Mouse (Mus musculus): ENCODE measurements around the gene Notch1. TPM values are rescaled to one million over a fixed set of nuclear protein-coding genes. Genes with fewer than 3 reads are reported as not detected.

Notch1 gene
- polyA plus RNA-seq, 1 experiment from 2014 or later = 27.9 TPM

- H3K4me2 ChIP-seq (replicated peaks) = peak overlapping the region; percentile 47
- peak overlapping the region; percentile 95 for H3K27ac ChIP-seq
- 0 out of 2 replicates have a peak overlapping the region, but pooled peaks have one; percentile 7 for H3K4me3 ChIP-seq (replicated peaks)
- peaks cover 89% of the 10 kb centered on the region for H3K4me1 ChIP-seq (replicated peaks)
- H3K27me3 ChIP-seq = no peaks in the 10 kb centered on the region
- peak; percentile 16; the same call in 1 of the 2 replicates for ATAC-seq
- H3K9me3 ChIP-seq = no peaks in the 10 kb centered on the region
- peaks cover 27% of the 10 kb centered on the region for H3K36me3 ChIP-seq
- WGBS = 32% methylated on average over 9 of the region's 9 CpGs
- H3K9ac ChIP-seq (replicated peaks) = peak overlapping the region; percentile 49
Measured at GRCm38 (mm10) chr2:26485278-26485677, 31.2 kb downstream of the Notch1 start.

GRCm38 (mm10) chr2:26484169-26484568 is 32.3 kb downstream of the Notch1 start:
- WGBS = 84% methylated on average over 10 of the region's 10 CpGs
- no peak overlapping the region for H3K9ac ChIP-seq (replicated peaks)
- peaks cover 89% of the 10 kb centered on the region for H3K4me1 ChIP-seq (replicated peaks)
- no peak overlapping the region for H3K4me2 ChIP-seq (replicated peaks)
- H3K9me3 ChIP-seq = no peaks in the 10 kb centered on the region
- ATAC-seq = no peak
- peak overlapping the region; percentile 95 for H3K27ac ChIP-seq
- no peaks in the 10 kb centered on the region for H3K27me3 ChIP-seq
- no peak overlapping the region for H3K4me3 ChIP-seq (replicated peaks)
- peaks cover 37% of the 10 kb centered on the region for H3K36me3 ChIP-seq

- Histone ChIP-seq H3K27me3 (no peaks in the 10 kb centered on the region), H3K9ac (replicated peaks) (0 out of 2 replicates have a peak overlapping the region, but pooled peaks have one; percentile 21), H3K4me2 (replicated peaks) (no peak overlapping the region), H3K27ac (peak overlapping the region; percentile 40; the same call in 1 of the 2 replicates), H3K9me3 (no peaks in the 10 kb centered on the region), H3K36me3 (peaks cover 43% of the 10 kb centered on the region), H3K4me1 (replicated peaks) (peaks cover 89% of the 10 kb centered on the region), H3K4me3 (replicated peaks) (no peak overlapping the region)
- 72% methylated on average over 13 of the region's 13 CpGs for WGBS
- no peak for ATAC-seq
Measured at GRCm38 (mm10) chr2:26483230-26483869, 33.1 kb downstream of the Notch1 start.

GRCm38 (mm10) chr2:26482824-26483223 is 33.6 kb downstream of the Notch1 start:
- H3K27me3 ChIP-seq = no peaks in the 10 kb centered on the region
- no peak for ATAC-seq
- H3K36me3 ChIP-seq = peaks cover 49% of the 10 kb centered on the region
- H3K9me3 ChIP-seq = no peaks in the 10 kb centered on the region
- no peak overlapping the region for H3K4me3 ChIP-seq (replicated peaks)
- peaks cover 88% of the 10 kb centered on the region for H3K4me1 ChIP-seq (replicated peaks)
- H3K9ac ChIP-seq (replicated peaks) = 0 out of 2 replicates have a peak overlapping the region, but pooled peaks have one; percentile 21
- no peak overlapping the region for H3K4me2 ChIP-seq (replicated peaks)
- WGBS = 90% methylated on average over 3 of the region's 3 CpGs
- peak overlapping the region; percentile 40; the same call in 1 of the 2 replicates for H3K27ac ChIP-seq

- no peak overlapping the region for H3K4me2 ChIP-seq (replicated peaks)
- peaks cover 85% of the 10 kb centered on the region for H3K4me1 ChIP-seq (replicated peaks)
- 0 out of 2 replicates have a peak overlapping the region, but pooled peaks have one; percentile 21 for H3K9ac ChIP-seq (replicated peaks)
- H3K4me3 ChIP-seq (replicated peaks) = no peak overlapping the region
- H3K36me3 ChIP-seq = peaks cover 57% of the 10 kb centered on the region
- ATAC-seq = no peak
- H3K27ac ChIP-seq = peak overlapping the region; percentile 40; the same call in 1 of the 2 replicates
- no peaks in the 10 kb centered on the region for H3K9me3 ChIP-seq
- WGBS = 89% methylated on average over 10 of the region's 10 CpGs
- H3K27me3 ChIP-seq = no peaks in the 10 kb centered on the region
Measured at GRCm38 (mm10) chr2:26481724-26482495, 34.6 kb downstream of the Notch1 start.

- Histone ChIP-seq H3K4me3 (replicated peaks) (no peak overlapping the region), H3K4me1 (replicated peaks) (peaks cover 85% of the 10 kb centered on the region), H3K36me3 (peaks cover 67% of the 10 kb centered on the region), H3K9ac (replicated peaks) (no peak overlapping the region), H3K4me2 (replicated peaks) (no peak overlapping the region), H3K27ac (0 out of 2 replicates have a peak overlapping the region, but pooled peaks have one; percentile 7), H3K9me3 (no peaks in the 10 kb centered on the region), H3K27me3 (no peaks in the 10 kb centered on the region)
- no peak for ATAC-seq
- WGBS = 93% methylated on average over 12 of the region's 12 CpGs
Measured at GRCm38 (mm10) chr2:26480911-26481310, 35.6 kb downstream of the Notch1 start.

GRCm38 (mm10) chr2:26478685-26479205 is 37.7 kb downstream of the Notch1 start:
- Histone ChIP-seq H3K36me3 (peaks cover 67% of the 10 kb centered on the region), H3K27ac (peak overlapping the region; percentile 65), H3K4me2 (replicated peaks) (no peak overlapping the region), H3K9ac (replicated peaks) (peak overlapping the region; percentile 24; the same call in 1 of the 2 replicates), H3K4me1 (replicated peaks) (peaks cover 81% of the 10 kb centered on the region), H3K9me3 (no peaks in the 10 kb centered on the region), H3K27me3 (no peaks in the 10 kb centered on the region), H3K4me3 (replicated peaks) (no peak overlapping the region)
- 84% methylated on average over 2 of the region's 2 CpGs for WGBS
- ATAC-seq = peak; percentile 71

- no peak overlapping the region for H3K4me3 ChIP-seq (replicated peaks)
- ATAC-seq = no peak
- H3K9ac ChIP-seq (replicated peaks) = no peak overlapping the region
- 97% methylated on average over 7 of the region's 7 CpGs for WGBS
- no peaks in the 10 kb centered on the region for H3K9me3 ChIP-seq
- peaks cover 73% of the 10 kb centered on the region for H3K4me1 ChIP-seq (replicated peaks)
- no peaks in the 10 kb centered on the region for H3K27me3 ChIP-seq
- H3K36me3 ChIP-seq = peaks cover 72% of the 10 kb centered on the region
- H3K4me2 ChIP-seq (replicated peaks) = no peak overlapping the region
- H3K27ac ChIP-seq = peak overlapping the region; percentile 59
Measured at GRCm38 (mm10) chr2:26477911-26478310, 38.6 kb downstream of the Notch1 start.

GRCm38 (mm10) chr2:26475505-26476430 is 40.7 kb downstream of the Notch1 start:
- H3K27ac ChIP-seq = peak overlapping the region; percentile 80
- H3K9me3 ChIP-seq = no peaks in the 10 kb centered on the region
- peaks cover 61% of the 10 kb centered on the region for H3K4me1 ChIP-seq (replicated peaks)
- no peak overlapping the region for H3K4me2 ChIP-seq (replicated peaks)
- 0 out of 2 replicates have a peak overlapping the region, but pooled peaks have one; percentile 24 for H3K9ac ChIP-seq (replicated peaks)
- no peak overlapping the region for H3K4me3 ChIP-seq (replicated peaks)
- peaks cover 80% of the 10 kb centered on the region for H3K36me3 ChIP-seq
- ATAC-seq = peak; percentile 76
- H3K27me3 ChIP-seq = no peaks in the 10 kb centered on the region
- 67% methylated on average over 13 of the region's 13 CpGs for WGBS

- WGBS = 39% methylated on average over 9 of the region's 9 CpGs
- peak overlapping the region; percentile 80 for H3K27ac ChIP-seq
- no peak overlapping the region for H3K4me2 ChIP-seq (replicated peaks)
- no peak overlapping the region for H3K4me3 ChIP-seq (replicated peaks)
- H3K4me1 ChIP-seq (replicated peaks) = peaks cover 55% of the 10 kb centered on the region
- H3K27me3 ChIP-seq = no peaks in the 10 kb centered on the region
- ATAC-seq = no peak
- H3K9ac ChIP-seq (replicated peaks) = no peak overlapping the region
- peaks cover 81% of the 10 kb centered on the region for H3K36me3 ChIP-seq
- no peaks in the 10 kb centered on the region for H3K9me3 ChIP-seq
Measured at GRCm38 (mm10) chr2:26474789-26475504, 41.5 kb downstream of the Notch1 start.

Measured in midbrain, embryonic 13.5 days (tissue).